Mouse (Mus musculus): Measurements from ENCODE around the gene Ppara. TPM values are rescaled to one million over a fixed set of nuclear protein-coding genes. Genes with fewer than 3 reads are reported as not detected.

Ppara gene
- polyA plus RNA-seq, 1 experiment from 2014 or later = 12.2 TPM

- Histone ChIP-seq H3K4me3 (replicated peaks; ENCODE audit: low read length) (no peak overlapping the region), H3K27ac (ENCODE audit: low read length) (no peak overlapping the region), H3K9me3 (replicated peaks; ENCODE audit: control insufficient read depth, low read length) (no peaks in the 10 kb centered on the region), H3K36me3 (ENCODE audit: control insufficient read depth, insufficient read depth, low read length) (peaks cover 3% of the 10 kb centered on the region; the same call in 1 of the 2 replicates), H3K4me1 (ENCODE audit: control insufficient read depth, insufficient read depth, low read length) (no peaks in the 10 kb centered on the region), H3K4me2 (ENCODE audit: low read depth, low read length) (no peak overlapping the region), H3K27me3 (ENCODE audit: control insufficient read depth, insufficient read depth, low read length) (no peaks in the 10 kb centered on the region), H3K9ac (ENCODE audit: low read length) (no peak overlapping the region)
- no peak for ATAC-seq (ENCODE audit: insufficient read depth, low FRiP score)
- 73% methylated on average over 5 of the region's 5 CpGs for WGBS
These were observed 107.1 kb downstream of the Ppara start for GRCm38 (mm10) chr15:85841796-85842360.

- Histone ChIP-seq H3K27me3 (ENCODE audit: control insufficient read depth, insufficient read depth, low read length) (no peaks in the 10 kb centered on the region), H3K9ac (ENCODE audit: low read length) (no peak overlapping the region), H3K4me2 (ENCODE audit: low read depth, low read length) (no peak overlapping the region), H3K9me3 (replicated peaks; ENCODE audit: control insufficient read depth, low read length) (no peaks in the 10 kb centered on the region), H3K27ac (ENCODE audit: low read length) (no peak overlapping the region), H3K36me3 (ENCODE audit: control insufficient read depth, insufficient read depth, low read length) (peaks cover 3% of the 10 kb centered on the region; the same call in 1 of the 2 replicates), H3K4me1 (ENCODE audit: control insufficient read depth, insufficient read depth, low read length) (no peaks in the 10 kb centered on the region), H3K4me3 (replicated peaks; ENCODE audit: low read length) (no peak overlapping the region)
- ATAC-seq (ENCODE audit: insufficient read depth, low FRiP score) = no peak
These were observed 110.3 kb downstream of the Ppara start for GRCm38 (mm10) chr15:85845071-85845470.

- WGBS = 80% methylated on average over 12 of the region's 12 CpGs
- no peak for ATAC-seq (ENCODE audit: insufficient read depth, low FRiP score)
These were observed 117.0 kb downstream of the Ppara start for GRCm38 (mm10) chr15:85851656-85852392.

More at GRCm38 (mm10) chr15:85851656-85852392, 117.0 kb downstream of the Ppara start:
- H3K4me2 ChIP-seq (ENCODE audit: low read depth, low read length) = no peak overlapping the region
- no peak overlapping the region for H3K4me3 ChIP-seq (replicated peaks; ENCODE audit: low read length)
- no peaks in the 10 kb centered on the region for H3K9me3 ChIP-seq (replicated peaks; ENCODE audit: control insufficient read depth, low read length)
- no peak overlapping the region for H3K9ac ChIP-seq (ENCODE audit: low read length)
- H3K36me3 ChIP-seq (ENCODE audit: control insufficient read depth, insufficient read depth, low read length) = no peaks in the 10 kb centered on the region
- H3K27me3 ChIP-seq (ENCODE audit: control insufficient read depth, insufficient read depth, low read length) = no peaks in the 10 kb centered on the region
- H3K4me1 ChIP-seq (ENCODE audit: control insufficient read depth, insufficient read depth, low read length) = no peaks in the 10 kb centered on the region
- H3K27ac ChIP-seq (ENCODE audit: low read length) = no peak overlapping the region

MicroRNAs encoded within 50 kb of the gene (microRNA counts, 519-probe panel; counts per million panel counts)
- microRNA mmu-let-7b (4,195 counts per million, percentile 95 among the panel's probes with 10 or more counts), microRNA mmu-let-7c (4,420 counts per million, percentile 97 among the panel's probes with 10 or more counts)

Small RNA genes lying within 50 kb of the gene (microRNA-seq; reads per million reads assigned to microRNA genes)
- gene Mirlet7b = 5,100 reads per million, percentile 91 among the genes with 10 or more reads in this experiment
- gene Mirlet7c-2 = 220 reads per million, percentile 63 among the genes with 10 or more reads in this experiment

Other genes starting within 250 kb of the Ppara start
- gene 7530416G11Rik, start 231.8 kb upstream of the Ppara start, polyA plus RNA-seq (2015; fragmentation: Nextera tagmentation; extraction: Ambion mirVana) = not detected in 2 replicates
- 3.4 and 4.8 TPM in 2 replicates for gene Wnt7b, start 152.5 kb upstream of the Ppara start, polyA plus RNA-seq (2015; fragmentation: Nextera tagmentation; extraction: Ambion mirVana)
- gene Cdpf1, start 76.7 kb downstream of the Ppara start, polyA plus RNA-seq (2015; fragmentation: Nextera tagmentation; extraction: Ambion mirVana) = 36.7 and 39.9 TPM in 2 replicates
- gene Pkdrej, start 86.8 kb downstream of the Ppara start, polyA plus RNA-seq (2015; fragmentation: Nextera tagmentation; extraction: Ambion mirVana) = 0.16 and 0.25 TPM in 2 replicates
- gene Ttc38, start 97.3 kb downstream of the Ppara start, polyA plus RNA-seq (2015; fragmentation: Nextera tagmentation; extraction: Ambion mirVana) = 9.9 and 11.7 TPM in 2 replicates
- 24.3 and 24.6 TPM in 2 replicates for gene Gtse1, start 124.8 kb downstream of the Ppara start, polyA plus RNA-seq (2015; fragmentation: Nextera tagmentation; extraction: Ambion mirVana)
- 42.9 and 43.9 TPM in 2 replicates for gene Trmu, start 144.3 kb downstream of the Ppara start, polyA plus RNA-seq (2015; fragmentation: Nextera tagmentation; extraction: Ambion mirVana)